Mouse (Mus musculus): ENCODE results near the gene Gm45717.

GRCm38 (mm10) chr7:140954733-140955071 is 1.0 kb downstream of the Gm45717 start:
- TF ChIP-seq CTCF (IDR thresholded peaks at IDR 0.05; ENCODE audit: low read depth, low read length) (no peak), POLR2A (IDR thresholded peaks at IDR 0.05; ENCODE audit: borderline replicate concordance, low read depth, low read length) (no peak)

All from bone marrow macrophage, adult 2 months (primary cell).